Mouse (Mus musculus): ENCODE data around the gene Hdac9.

DNA sequence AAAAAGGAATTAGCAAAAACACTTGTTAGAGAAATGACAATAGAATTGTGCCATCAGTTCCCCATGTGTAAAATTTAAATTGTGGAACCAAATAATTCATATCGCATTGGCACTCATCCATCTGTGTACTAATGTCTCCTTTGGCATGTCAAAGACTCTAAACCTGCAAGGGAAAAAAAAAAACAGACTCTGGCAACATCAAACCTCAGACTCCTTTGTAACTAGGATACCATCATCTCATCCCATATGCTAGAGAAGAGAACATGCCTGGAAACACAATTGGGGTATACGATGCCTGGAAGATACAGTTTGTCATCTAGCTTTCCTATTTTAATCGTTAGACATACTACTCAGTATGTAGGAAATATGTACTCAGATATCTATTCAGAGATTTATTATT is 347.4 kb downstream of the Hdac9 start:
- TF ChIP-seq TAL1 (IDR thresholded peaks at IDR 0.05; ENCODE audit: low read length), result no peak
- no peak for TF ChIP-seq GATA1 (IDR thresholded peaks at IDR 0.05; ENCODE audit: low read length)
